Comparison of ENCODE assay signal across 8 mouse cellular contexts in genomic region chr12:55397544-55398239, GRCm38 (mm10). TPM values are rescaled to one million over a fixed set of nuclear protein-coding genes. Genes with fewer than 3 reads are reported as not detected.
DNase-seq lines count a peak whose midpoint lies in the region; ATAC-seq and TF ChIP-seq lines count a peak whose summit lies in the region.

No protein-coding gene starts in this region.

- H3K4me3 ChIP-seq in liver, adult 2 months (ENCODE audit: insufficient read depth, low read depth, low read length): peak overlapping the region; percentile 71; the same call in 1 of the 2 replicates
- H3K4me3 ChIP-seq in forebrain, embryonic 11.5 days (ENCODE audit: low read depth, low read length): peak overlapping the region; percentile 96
- peak overlapping the region; percentile 82 for H3K4me3 ChIP-seq in hindbrain, postnatal 0 days (ENCODE audit: low read length)
- peak overlapping the region; percentile 99 for H3K4me3 ChIP-seq in myocyte

- H3K79me2 ChIP-seq in liver, adult 2 months (ENCODE audit: control insufficient read depth, insufficient read depth, low read length): peaks cover 15% of the 10 kb centered on the region; the same call in 1 of the 2 replicates
- H3K79me2 ChIP-seq in myocyte (ENCODE audit: control insufficient read depth, insufficient read depth): peaks cover 40% of the 10 kb centered on the region

- ATAC-seq in forebrain, embryonic 11.5 days (replicated peaks; ENCODE audit: low FRiP score): no peak
- no peak for ATAC-seq in hindbrain, postnatal 0 days

- peak overlapping the region; percentile 84 for H3K9ac ChIP-seq in liver, adult 2 months (ENCODE audit: low read depth, low read length)
- H3K9ac ChIP-seq in forebrain, embryonic 11.5 days (ENCODE audit: low read length): peak overlapping the region; percentile 91
- peak overlapping the region; percentile 69 for H3K9ac ChIP-seq in hindbrain, postnatal 0 days (replicated peaks; ENCODE audit: low read length)

- no peak for TF ChIP-seq POLR2A in liver, adult 2 months (IDR thresholded peaks at IDR 0.05; ENCODE audit: extremely low read depth, insufficient read depth, low read length)
- TF ChIP-seq POLR2A in myocyte (IDR thresholded peaks at IDR 0.05; ENCODE audit: insufficient read length, low read depth): no peak

- H3K36me3 ChIP-seq in liver, adult 2 months (ENCODE audit: control insufficient read depth, insufficient read depth, low read length): no peaks in the 10 kb centered on the region
- no peaks in the 10 kb centered on the region for H3K36me3 ChIP-seq in forebrain, embryonic 11.5 days (ENCODE audit: control insufficient read depth, insufficient read depth, low read length)
- H3K36me3 ChIP-seq in hindbrain, postnatal 0 days (ENCODE audit: insufficient read depth, low read length): no peaks in the 10 kb centered on the region
- H3K36me3 ChIP-seq in myocyte (ENCODE audit: control insufficient read depth, insufficient read depth): no peaks in the 10 kb centered on the region

- peak overlapping the region; percentile 97 for H3K4me2 ChIP-seq in forebrain, embryonic 11.5 days (ENCODE audit: low read depth, low read length, severe bottlenecking)
- H3K4me2 ChIP-seq in hindbrain, postnatal 0 days (ENCODE audit: low read depth, low read length): peak overlapping the region; percentile 94
- peak overlapping the region; percentile 79 for H3K4me2 ChIP-seq in myocyte (ENCODE audit: low read depth)

- peaks cover 7% of the 10 kb centered on the region; the same call in 1 of the 2 replicates for H3K4me1 ChIP-seq in liver, adult 2 months (ENCODE audit: control insufficient read depth, insufficient read depth, low read length)
- peaks cover 8% of the 10 kb centered on the region; the same call in 1 of the 2 replicates for H3K4me1 ChIP-seq in forebrain, embryonic 11.5 days (replicated peaks; ENCODE audit: control insufficient read depth, insufficient read depth, low read length)
- H3K4me1 ChIP-seq in hindbrain, postnatal 0 days (ENCODE audit: insufficient read depth, low read length): peaks cover 14% of the 10 kb centered on the region

- H3K27ac ChIP-seq in liver, adult 2 months (replicated peaks; ENCODE audit: insufficient read depth, low read depth, low read length): peak overlapping the region; percentile 81
- H3K27ac ChIP-seq in forebrain, embryonic 11.5 days (ENCODE audit: low read depth, low read length): peak overlapping the region; percentile 75
- peak overlapping the region; percentile 90 for H3K27ac ChIP-seq in hindbrain, postnatal 0 days

- H3ac ChIP-seq in myocyte (ENCODE audit: control insufficient read depth, insufficient read length): peak overlapping the region; percentile 56

- no peaks in the 10 kb centered on the region for H3K27me3 ChIP-seq in liver, adult 2 months (ENCODE audit: control insufficient read depth, insufficient read depth, low read length)
- no peaks in the 10 kb centered on the region for H3K27me3 ChIP-seq in forebrain, embryonic 11.5 days (ENCODE audit: control insufficient read depth, insufficient read depth, low read length)
- H3K27me3 ChIP-seq in hindbrain, postnatal 0 days (ENCODE audit: insufficient read depth, low read length): no peaks in the 10 kb centered on the region
- no peaks in the 10 kb centered on the region for H3K27me3 ChIP-seq in myocyte (ENCODE audit: control insufficient read depth, insufficient read depth, insufficient read length)

- 59% methylated on average over 9 of the region's 9 CpGs for WGBS in liver, adult 2 months
- 74% methylated on average over 9 of the region's 9 CpGs for WGBS in forebrain, embryonic 11.5 days
- 66% methylated on average over 9 of the region's 9 CpGs for WGBS in hindbrain, postnatal 0 days

- DNase-seq in liver, adult 2 months (ENCODE audit: extremely low read depth, low read depth, low spot score): no peak
- DNase-seq in liver: no peak
- DNase-seq in forebrain, embryonic 11.5 days (ENCODE audit: low spot score): no peak
- DNase-seq in hindbrain, postnatal 0 days (ENCODE audit: low spot score): no peak
- no peak for DNase-seq in spleen, postnatal 4 days (ENCODE audit: low spot score in 2 of 2)
- no peak for DNase-seq in layer of hippocampus, postnatal 10 days (ENCODE audit: low spot score in 2 of 2)
- no peak for DNase-seq in frontal cortex, postnatal 25 days (ENCODE audit: low spot score in 2 of 2)

- TF ChIP-seq CTCF in liver, adult 2 months (IDR thresholded peaks at IDR 0.05; ENCODE audit: low read depth, low read length): no peak
- no peak for TF ChIP-seq CTCF in hindbrain, postnatal 0 days (IDR thresholded peaks at IDR 0.05; ENCODE audit: low read depth)

- H3K9me3 ChIP-seq in forebrain, embryonic 11.5 days (ENCODE audit: control insufficient read depth, low read length): no peaks in the 10 kb centered on the region
- H3K9me3 ChIP-seq in hindbrain, postnatal 0 days (ENCODE audit: low read length): no peaks in the 10 kb centered on the region

TF ChIP-seq in myocyte, 11 proteins besides CTCF, POLR2A, EP300 and RAD21:
- TF ChIP-seq CEBPB (IDR thresholded peaks at IDR 0.05; ENCODE audit: insufficient read depth, poor library complexity, severe bottlenecking) (no peak), POLR2AphosphoS2 (IDR thresholded peaks at IDR 0.05; ENCODE audit: insufficient read length, low read depth) (no peak), MAX (IDR thresholded peaks at IDR 0.05; ENCODE audit: low read depth) (no peak), TCF12 (IDR thresholded peaks at IDR 0.05; ENCODE audit: insufficient read depth, poor library complexity, severe bottlenecking) (no peak), USF1 (IDR thresholded peaks at IDR 0.05; ENCODE audit: low read depth) (no peak), SRF (IDR thresholded peaks at IDR 0.05; ENCODE audit: control insufficient read depth, insufficient read length, low read depth) (no peak)
TF ChIP-seq in myocyte: peak in this region for 0.

RNA-seq across cellular contexts. Expression of gene Psma6, which starts 13.7 kb away (rescaled TPM):
- total RNA-seq in liver, adult 2 months (2014; rRNA removed): 132 and 138 TPM in 2 replicates
- 51.5 and 55.1 TPM in 2 replicates for polyA plus RNA-seq in liver, adult 2 months (2012; rRNA removed)
- polyA plus RNA-seq in forebrain, embryonic 11.5 days (2014; fragmentation: Nextera tagmentation; extraction: Ambion mirVana): 425 and 448 TPM in 2 replicates
- total RNA-seq in hindbrain, postnatal 0 days (2014; rRNA removed): 82.8 and 91.7 TPM in 2 replicates
- polyA plus RNA-seq in hindbrain, postnatal 0 days (2015; fragmentation: Nextera tagmentation; extraction: Ambion mirVana): 444 and 446 TPM in 2 replicates
- polyA plus RNA-seq in myocyte (2012; fragmentation: generic; extraction: Trizol): 266 TPM
- total RNA-seq in layer of hippocampus, postnatal 10 days (2021): 100 to 1,000 TPM; 167 to 168 TPM
